Mouse (Mus musculus) stomach, postnatal 0 days (tissue): ENCODE measurements at regions not wholly inside any gene's neighbourhood (a gene's known extent, or its start where the extent isn't known, plus 50 kb on each side); places are given as distances from the start of the nearest gene placed in this dataset.

Source experiments
- ATAC-seq: fragments of 200-750 bp; cut with Nextera tagmentation; 2 replicates; pipeline ENCODE4 v1.8.0; 2017; ENCODE audit not compliant: low FRiP score, low TSS enrichment
- DNase-seq: peaks from one replicate; pipeline ENCODE4 v3.0.0-alpha.2; 2016; ENCODE audit warnings: low spot score
- H3K27ac ChIP-seq: fragments of 300-500 bp; sonication (generic); replicated peaks from 2 replicates; pipeline ENCODE4 v1.5.1; 2014; ENCODE audit warnings: mild to moderate bottlenecking, control low read depth
- H3K27me3 ChIP-seq: fragments of 300-500 bp; sonication (generic); 2 replicates; pipeline ENCODE4 v1.6.1; 2014; ENCODE audit warnings: low read length; ENCODE audit not compliant: control insufficient read depth, insufficient read depth
- H3K36me3 ChIP-seq: fragments of 300-500 bp; sonication (generic); 2 replicates; pipeline ENCODE4 v1.6.1; 2014; ENCODE audit warnings: low read length, mixed read lengths; ENCODE audit not compliant: control insufficient read depth, insufficient read depth
- H3K4me1 ChIP-seq: fragments of 300-500 bp; sonication (generic); replicated peaks from 2 replicates; pipeline ENCODE4 v1.6.1; 2014; ENCODE audit warnings: antibody characterized with exemption; ENCODE audit not compliant: control insufficient read depth, insufficient read depth
- H3K4me2 ChIP-seq: fragments of 300-500 bp; sonication (generic); replicated peaks from 2 replicates; pipeline ENCODE4 v1.6.1; 2014; ENCODE audit warnings: low read depth, mild to moderate bottlenecking, control low read depth, moderate library complexity
- H3K4me3 ChIP-seq: fragments of 300-500 bp; sonication (generic); 2 replicates; pipeline ENCODE4 v1.5.1; 2014; ENCODE audit warnings: low read depth, low read length, control low read depth
- H3K9ac ChIP-seq: fragments of 300-500 bp; sonication (generic); 2 replicates; pipeline ENCODE4 v1.6.1; 2014; ENCODE audit warnings: mild to moderate bottlenecking, low read length, control low read depth, mixed read lengths
- H3K9me3 ChIP-seq: fragments of 300-500 bp; sonication (generic); 2 replicates; pipeline ENCODE4 v1.6.1; 2016; ENCODE audit warnings: low read length; ENCODE audit not compliant: control insufficient read depth
- CTCF ChIP-seq: IDR thresholded peaks from 2 replicates; pipeline ENCODE4 v1.5.1; 2016; ENCODE audit warnings: antibody characterized with exemption, low read depth, mild to moderate bottlenecking, moderate library complexity
- EP300 ChIP-seq: optimal IDR thresholded peaks from 2 replicates; pipeline ENCODE3; 2016; ENCODE audit warnings: antibody characterized with exemption
- WGBS: fragments of 180-500 bp; shearing (Covaris S2); extraction: QIAGEN DNeasy Blood & Tissue Kit; methylation state at CpG from one replicate; pipeline ENCODE4 v1.1.7; 2014; 5-methylcytosine and 5-hydroxymethylcytosine counted together

DNA sequence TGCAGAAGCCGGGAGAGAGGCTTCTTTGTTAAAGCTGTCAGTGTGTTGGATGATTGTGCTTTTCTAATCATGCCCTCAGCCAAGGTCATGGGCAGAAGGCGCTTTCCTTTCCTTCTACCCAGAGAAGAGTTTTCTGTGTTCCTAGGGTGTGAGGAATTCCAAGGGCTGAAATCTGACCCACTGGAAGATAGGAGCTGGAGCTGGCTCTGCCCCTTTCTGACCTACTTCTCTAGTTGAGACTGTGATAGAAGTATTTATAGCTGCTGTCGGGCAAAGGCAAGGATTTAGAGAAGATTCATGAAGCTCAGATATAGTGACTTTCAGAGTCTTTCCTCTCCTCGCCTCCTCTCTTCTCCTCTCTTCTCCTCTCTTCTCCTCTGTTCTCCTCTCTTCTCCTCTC lies 238.2 kb downstream of the Nup35 start:
- no peak overlapping the region for H3K27ac ChIP-seq
- ATAC-seq (no peak), DNase-seq (no peak)
- no peaks in the 10 kb centered on the region for H3K9me3 ChIP-seq
- H3K27me3 ChIP-seq = no peaks in the 10 kb centered on the region
- no peak overlapping the region for H3K4me3 ChIP-seq
- no peaks in the 10 kb centered on the region for H3K4me1 ChIP-seq
- no peaks in the 10 kb centered on the region for H3K36me3 ChIP-seq
- H3K9ac ChIP-seq = no peak overlapping the region
- 44% methylated on average over 4 of the region's 4 CpGs for WGBS
- H3K4me2 ChIP-seq = no peak overlapping the region
- TF ChIP-seq EP300 = no peak
- no peak for TF ChIP-seq CTCF

GRCm38 (mm10) chr2:80870046-80870445 lies 253.0 kb downstream of the Nup35 start:
- Histone ChIP-seq H3K9ac (no peak overlapping the region), H3K36me3 (no peaks in the 10 kb centered on the region), H3K4me3 (no peak overlapping the region), H3K4me2 (no peak overlapping the region), H3K27me3 (no peaks in the 10 kb centered on the region), H3K9me3 (no peaks in the 10 kb centered on the region), H3K4me1 (no peaks in the 10 kb centered on the region), H3K27ac (no peak overlapping the region)
- no peak for DNase-seq
- 62% methylated on average over 8 of the region's 9 CpGs for WGBS
- ATAC-seq = no peak
- no peak for TF ChIP-seq EP300
- TF ChIP-seq CTCF = no peak

- H3K27me3 ChIP-seq = no peaks in the 10 kb centered on the region
- no peak overlapping the region for H3K9ac ChIP-seq
- H3K4me3 ChIP-seq = no peak overlapping the region
- TF ChIP-seq EP300 (no peak), CTCF (no peak)
- H3K9me3 ChIP-seq = no peaks in the 10 kb centered on the region
- H3K4me1 ChIP-seq = no peaks in the 10 kb centered on the region
- H3K4me2 ChIP-seq = no peak overlapping the region
- no peak for ATAC-seq
- 87% methylated on average over 6 of the region's 6 CpGs for WGBS
- H3K36me3 ChIP-seq = no peaks in the 10 kb centered on the region
- H3K27ac ChIP-seq = no peak overlapping the region
- no peak for DNase-seq
Measured at GRCm38 (mm10) chr2:80870458-80870857, 253.4 kb downstream of the Nup35 start.

GRCm38 (mm10) chr2:80871356-80871755 lies 254.3 kb downstream of the Nup35 start:
- H3K4me1 ChIP-seq = no peaks in the 10 kb centered on the region
- H3K4me3 ChIP-seq = no peak overlapping the region
- H3K4me2 ChIP-seq = no peak overlapping the region
- DNase-seq = no peak
- TF ChIP-seq CTCF (no peak), EP300 (no peak)
- no peak overlapping the region for H3K27ac ChIP-seq
- no peak overlapping the region for H3K9ac ChIP-seq
- no peaks in the 10 kb centered on the region for H3K36me3 ChIP-seq
- H3K27me3 ChIP-seq = no peaks in the 10 kb centered on the region
- H3K9me3 ChIP-seq = no peaks in the 10 kb centered on the region
- WGBS = 84% methylated on average over 6 of the region's 6 CpGs
- no peak for ATAC-seq

DNA sequence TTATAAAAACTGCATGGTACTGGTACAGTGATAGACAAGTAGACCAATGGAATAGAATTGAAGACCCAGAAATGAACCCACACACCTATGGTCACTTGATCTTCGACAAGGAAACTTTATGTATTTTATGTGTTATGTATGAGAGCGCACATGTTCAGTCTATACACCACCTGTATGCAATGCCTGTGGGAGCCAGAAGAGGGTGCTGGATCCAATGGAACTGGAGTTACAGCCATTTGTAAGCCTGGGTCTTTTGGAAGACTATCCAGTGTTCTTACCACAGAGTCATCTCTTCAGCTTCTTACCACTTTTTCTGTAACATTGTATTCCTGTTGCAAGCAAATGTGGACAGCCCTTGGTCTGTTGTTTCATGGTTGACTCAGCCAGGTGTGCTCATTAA lies 261.4 kb downstream of the Nup35 start:
- no peak for DNase-seq
- Histone ChIP-seq H3K27me3 (no peaks in the 10 kb centered on the region), H3K9ac (no peak overlapping the region), H3K4me3 (no peak overlapping the region), H3K4me2 (no peak overlapping the region), H3K27ac (no peak overlapping the region), H3K36me3 (no peaks in the 10 kb centered on the region), H3K9me3 (no peaks in the 10 kb centered on the region), H3K4me1 (no peaks in the 10 kb centered on the region)
- WGBS = 98% methylated on average over 2 of the region's 2 CpGs
- TF ChIP-seq CTCF (peak; percentile 34; the same call in 1 of the 2 replicates), EP300 (no peak)
- ATAC-seq = no peak

GRCm38 (mm10) chr2:80884231-80884630 lies 267.2 kb downstream of the Nup35 start:
- H3K36me3 ChIP-seq = no peaks in the 10 kb centered on the region
- H3K4me2 ChIP-seq = no peak overlapping the region
- WGBS = 85% methylated on average over 5 of the region's 5 CpGs
- no peaks in the 10 kb centered on the region for H3K9me3 ChIP-seq
- H3K4me3 ChIP-seq = no peak overlapping the region
- DNase-seq (no peak), ATAC-seq (no peak)
- TF ChIP-seq EP300 (no peak), CTCF (no peak)
- H3K27me3 ChIP-seq = no peaks in the 10 kb centered on the region
- H3K4me1 ChIP-seq = no peaks in the 10 kb centered on the region
- no peak overlapping the region for H3K27ac ChIP-seq
- H3K9ac ChIP-seq = no peak overlapping the region
